Mouse (Mus musculus) Muller cell, postnatal 12 days (primary cell): ENCODE measurements at regions not wholly inside any gene's neighbourhood (a gene's known extent, or its start where the extent isn't known, plus 50 kb on each side); places are given as distances from the start of the nearest gene placed in this dataset.

Experiments
- DNase-seq: peaks from one replicate; pipeline ENCODE4 v3.0.0-alpha.2; 2015; ENCODE audit errors: inconsistent ontology term

- no peak for DNase-seq
Measured at GRCm38 (mm10) chr9:59232682-59233081, 58.7 kb upstream of the Adpgk start.

GRCm38 (mm10) chr9:59231947-59232346 lies 59.4 kb upstream of the Adpgk start:
- no peak for DNase-seq

- peak; percentile 71 for DNase-seq
Measured at GRCm38 (mm10) chr9:59231186-59231585, 60.2 kb upstream of the Adpgk start.

GRCm38 (mm10) chr9:59230161-59230560 lies 61.2 kb upstream of the Adpgk start:
- DNase-seq = no peak

GRCm38 (mm10) chr9:59227948-59228347 lies 63.4 kb upstream of the Adpgk start:
- no peak for DNase-seq

GRCm38 (mm10) chr9:59226361-59226760 lies 65.0 kb upstream of the Adpgk start:
- DNase-seq = no peak

- no peak for DNase-seq
Measured at GRCm38 (mm10) chr9:59219277-59219676, 72.1 kb upstream of the Adpgk start.

GRCm38 (mm10) chr9:59202654-59203514 lies 88.5 kb upstream of the Adpgk start:
- no peak for DNase-seq

- no peak for DNase-seq
Measured at GRCm38 (mm10) chr9:59199495-59200196, 91.7 kb upstream of the Adpgk start.

GRCm38 (mm10) chr9:59198221-59198875 lies 93.0 kb upstream of the Adpgk start:
- no peak for DNase-seq

- no peak for DNase-seq
Measured at GRCm38 (mm10) chr9:59197506-59197905, 93.9 kb upstream of the Adpgk start.

- no peak for DNase-seq
Measured at GRCm38 (mm10) chr9:59193971-59194370, 97.4 kb upstream of the Adpgk start.

- DNase-seq = peak; percentile 46
Measured at GRCm38 (mm10) chr9:59189141-59189540, 102.2 kb upstream of the Adpgk start.

GRCm38 (mm10) chr9:59188411-59188810 lies 102.9 kb upstream of the Adpgk start:
- DNase-seq = no peak

GRCm38 (mm10) chr9:59186326-59186725 lies 105.0 kb upstream of the Adpgk start:
- DNase-seq = no peak

- no peak for DNase-seq
Measured at GRCm38 (mm10) chr9:59184089-59184488, 107.3 kb upstream of the Adpgk start.

- DNase-seq = no peak
Measured at GRCm38 (mm10) chr9:59182906-59183305, 108.5 kb upstream of the Adpgk start.

GRCm38 (mm10) chr9:59182490-59182889 lies 108.9 kb upstream of the Adpgk start:
- DNase-seq = no peak

- DNase-seq = no peak
Measured at GRCm38 (mm10) chr9:59171576-59171975, 119.8 kb upstream of the Adpgk start.

GRCm38 (mm10) chr9:59163390-59163976 lies 127.2 kb upstream of the Neo1 start:
- no peak for DNase-seq

- DNase-seq = no peak
Measured at GRCm38 (mm10) chr9:59162954-59163353, 126.7 kb upstream of the Neo1 start.

GRCm38 (mm10) chr9:59157663-59158062 lies 121.4 kb upstream of the Neo1 start:
- DNase-seq = no peak
